Mouse (Mus musculus): ENCODE data around the gene Tenm3. TPM values are rescaled to one million over a fixed set of nuclear protein-coding genes. Genes with fewer than 3 reads are reported as not detected.

Gene Tenm3
- total RNA-seq, 2 experiments from 2014 or later, result 79.3 to 79.7 TPM

DNA sequence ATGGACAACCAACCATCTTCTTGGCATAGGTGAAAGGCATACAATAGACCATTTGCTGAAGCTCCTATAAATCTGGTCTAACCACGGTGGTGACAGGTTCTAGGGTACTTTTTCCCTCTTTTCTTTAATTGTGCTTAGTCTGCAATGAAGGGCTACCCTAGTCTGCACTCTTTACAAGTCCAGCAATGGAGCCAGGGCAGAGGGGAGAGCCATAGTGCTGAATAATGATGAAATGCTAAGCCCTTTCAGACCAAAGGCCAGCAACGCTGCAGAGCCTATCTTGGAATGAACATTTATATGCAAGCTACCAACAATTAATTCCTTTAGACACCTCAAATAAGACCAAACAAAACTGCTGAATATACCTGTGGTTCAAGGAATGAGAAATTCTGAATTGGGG lies 88.8 kb downstream of the Tenm3 start:
- intact Hi-C loops (cut with DNase I), result no loop called here
- no peak for DNase-seq (ENCODE audit: low spot score in 2 of 2)

DNA sequence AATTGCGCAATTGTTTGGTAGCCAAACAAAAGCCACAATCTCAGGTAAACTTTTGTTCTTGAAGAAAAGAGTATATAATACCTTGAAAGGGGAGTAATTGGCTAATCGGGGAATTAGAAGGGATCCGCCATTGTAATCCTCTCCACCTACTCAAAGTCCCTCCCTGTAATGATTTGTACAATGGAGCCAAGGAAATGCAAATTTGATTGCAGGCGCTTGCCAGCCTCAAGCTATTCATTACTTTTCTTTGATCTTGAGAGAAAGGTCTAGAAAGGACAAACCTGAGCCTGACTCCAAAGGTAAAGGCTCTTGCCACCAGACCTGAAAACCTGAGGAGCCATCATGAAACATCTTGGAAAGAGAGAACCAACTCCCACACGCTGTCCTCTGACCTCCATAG lies 91.8 kb downstream of the Tenm3 start:
- intact Hi-C loops (cut with DNase I), result no loop called here
- no peak for DNase-seq (ENCODE audit: low spot score in 2 of 2)

DNA sequence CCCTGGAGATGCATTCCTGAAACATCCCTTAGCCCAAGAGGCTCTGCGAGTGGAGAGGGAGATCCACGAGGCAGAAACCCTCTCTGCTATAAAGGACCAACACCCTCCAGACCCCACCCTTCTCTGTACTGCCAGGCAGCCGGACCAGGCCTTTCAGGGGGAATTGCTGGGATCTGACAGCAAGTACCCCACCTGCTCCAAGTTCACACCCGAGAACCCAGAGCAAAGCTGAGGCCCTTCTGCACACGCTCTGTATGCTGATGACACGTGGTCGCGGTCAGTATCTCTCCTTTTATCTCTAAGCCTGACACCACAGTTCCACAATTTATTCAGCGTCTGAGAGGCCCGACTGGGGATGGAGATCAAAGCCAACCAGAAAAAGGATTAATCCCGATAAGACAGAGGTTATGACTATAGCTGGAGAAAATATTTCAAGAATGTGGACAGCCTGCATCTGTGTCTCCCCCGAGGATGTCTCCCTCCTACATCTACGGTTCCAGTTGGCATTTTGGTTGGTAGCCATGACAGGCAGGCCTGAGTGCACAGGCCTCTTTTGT lies 95.2 kb downstream of the Tenm3 start:
- intact Hi-C loops (cut with DNase I), result no loop called here

DNA sequence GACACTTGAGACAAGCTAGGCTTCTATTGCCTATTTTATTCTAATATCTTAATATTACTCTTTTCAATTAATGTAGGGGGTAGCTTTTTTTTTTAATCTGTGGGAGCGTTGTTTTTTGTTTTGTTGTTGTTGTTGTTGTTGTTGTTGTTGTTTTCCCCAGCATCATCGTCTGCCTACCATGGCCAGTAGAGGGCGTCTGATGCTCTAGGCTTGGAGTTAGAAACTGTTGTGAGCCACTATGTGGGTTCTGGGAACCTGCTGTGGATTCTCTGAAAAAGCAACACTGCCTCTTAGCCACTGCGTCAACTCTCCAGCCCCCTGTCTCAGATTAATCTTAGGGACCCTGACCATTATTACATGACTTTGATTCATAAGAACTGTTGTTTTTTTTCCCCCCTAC lies 99.8 kb downstream of the Tenm3 start:
- intact Hi-C loops (cut with DNase I), result no loop called here
- DNase-seq (ENCODE audit: low spot score in 2 of 2), result no peak

More for the DNA sequence above, 95.2 kb downstream of the Tenm3 start:
- no peak for DNase-seq (ENCODE audit: low spot score in 2 of 2)

DNA sequence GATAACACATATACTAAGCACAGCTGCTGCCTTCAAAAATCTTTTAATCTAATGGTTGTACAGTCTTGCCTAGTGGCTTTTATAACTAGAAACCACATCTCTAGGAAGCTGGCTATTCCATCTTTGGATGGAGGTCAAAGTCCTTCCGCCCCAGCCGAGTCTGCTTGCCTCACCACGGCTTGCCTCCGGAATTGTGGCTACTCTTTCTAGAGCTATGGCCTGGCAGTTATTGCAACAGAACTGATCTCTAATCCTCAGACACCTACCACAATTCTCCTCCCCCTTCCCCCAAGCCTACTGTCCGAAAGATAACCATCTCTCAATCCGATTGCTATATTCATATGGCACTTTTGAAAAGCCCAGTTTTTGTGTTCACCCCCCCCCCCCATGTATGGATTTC lies 101.0 kb downstream of the Tenm3 start:
- intact Hi-C loops (cut with DNase I), result no loop called here
- no peak for DNase-seq (ENCODE audit: low spot score in 2 of 2)

DNA sequence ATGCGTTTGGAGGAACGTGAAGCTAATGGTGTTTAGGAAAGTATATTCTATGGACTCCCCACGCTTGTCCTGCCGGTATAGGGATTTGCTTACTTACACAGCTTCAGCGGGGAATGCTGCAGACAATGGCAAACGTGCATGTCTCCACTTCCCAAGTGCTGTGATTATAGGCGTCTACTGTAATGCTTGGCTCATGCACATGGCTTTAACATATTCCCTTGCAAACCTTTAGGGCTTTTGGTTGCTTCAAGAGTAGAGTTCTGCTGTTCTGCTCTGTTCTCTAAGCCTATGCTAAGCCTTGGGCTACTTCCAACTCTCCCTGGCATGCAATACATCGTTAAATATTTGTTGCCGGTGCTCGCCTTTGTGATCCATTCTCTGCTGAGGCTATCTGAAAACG lies 102.8 kb downstream of the Tenm3 start:
- intact Hi-C loops (cut with DNase I), result no loop called here
- peak in 1 of 2 experiments; percentile 21 for DNase-seq (ENCODE audit: low spot score in 2 of 2)

DNA sequence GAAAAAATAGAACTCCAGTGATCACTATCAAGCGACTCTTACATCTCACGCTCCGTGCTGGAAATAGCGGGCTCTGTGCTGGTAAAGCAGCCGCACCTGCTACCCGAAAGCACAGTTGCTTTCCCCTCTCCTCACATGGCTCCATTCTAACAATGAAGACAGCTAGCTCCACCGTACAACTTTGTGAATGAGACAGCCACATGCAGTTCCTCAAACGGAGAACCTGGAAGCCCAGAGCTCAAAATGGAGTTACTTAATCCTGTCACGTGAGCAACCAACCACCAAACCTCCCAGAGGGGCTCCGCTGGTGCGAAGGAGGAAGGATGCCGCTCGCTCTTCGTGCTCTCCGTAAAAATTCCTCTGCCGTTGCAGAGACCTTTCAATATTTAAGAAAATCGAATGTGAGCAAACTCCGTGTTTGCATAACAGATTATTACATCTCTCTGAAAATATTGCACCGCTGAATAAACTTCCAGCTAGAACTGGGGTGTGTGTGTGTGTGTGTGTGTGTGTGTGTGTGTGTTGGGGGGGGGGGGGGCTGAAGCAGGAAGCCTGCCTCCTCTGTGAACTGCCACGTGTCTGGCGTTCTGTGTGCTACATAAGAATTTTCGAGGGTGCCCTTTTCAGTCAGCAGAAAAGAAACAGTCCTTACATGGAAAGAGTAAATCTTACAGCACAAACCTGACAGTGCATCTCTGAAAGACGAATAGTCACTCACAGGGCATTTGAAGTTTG lies 103.4 kb downstream of the Tenm3 start:
- intact Hi-C loops (cut with DNase I), result no loop called here
- DNase-seq (ENCODE audit: low spot score in 2 of 2), result peak; percentile 24 to 46

DNA sequence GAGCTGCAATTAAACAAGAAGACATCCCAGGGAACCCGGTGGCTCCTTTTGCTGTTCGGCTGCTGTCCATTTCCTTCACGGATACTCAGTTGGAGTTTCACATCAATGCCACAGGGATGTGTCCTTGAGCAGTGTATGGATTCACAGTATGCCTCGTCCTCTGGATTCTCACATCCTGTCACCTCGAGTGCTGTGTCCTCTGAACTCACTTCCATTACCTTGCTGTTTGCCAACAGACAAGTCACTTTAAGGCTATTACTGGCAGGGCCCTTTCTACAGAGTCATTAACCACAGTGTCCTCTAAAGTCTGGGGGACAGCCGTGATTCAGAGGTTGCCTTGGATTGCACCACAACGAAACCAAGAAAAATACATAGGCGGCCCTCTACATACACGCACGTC lies 110.0 kb downstream of the Tenm3 start:
- DNase-seq (ENCODE audit: low spot score in 2 of 2), result no peak
- intact Hi-C loops (cut with DNase I), result no loop called here

DNA sequence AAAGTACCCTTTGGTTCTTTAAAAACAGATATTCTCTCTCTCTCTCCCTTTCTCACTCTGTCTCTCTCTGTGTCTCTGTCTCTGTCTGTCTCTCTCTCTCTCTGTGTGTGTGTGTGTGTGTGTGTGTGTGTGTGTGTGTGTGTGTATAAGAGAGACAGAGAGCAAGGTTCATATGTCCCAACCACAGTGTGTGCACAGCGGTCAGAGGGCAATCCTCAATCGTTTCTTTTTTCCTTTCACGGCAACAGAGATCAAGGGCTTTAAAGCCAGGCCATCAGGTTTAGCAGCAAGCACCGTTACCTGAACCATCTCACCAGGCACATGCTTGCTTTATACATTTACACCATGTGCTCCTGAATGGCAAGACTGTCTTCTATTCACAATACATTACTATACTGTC lies 110.7 kb downstream of the Tenm3 start:
- intact Hi-C loops (cut with DNase I), result no loop called here
- DNase-seq (ENCODE audit: low spot score in 2 of 2), result no peak

DNA sequence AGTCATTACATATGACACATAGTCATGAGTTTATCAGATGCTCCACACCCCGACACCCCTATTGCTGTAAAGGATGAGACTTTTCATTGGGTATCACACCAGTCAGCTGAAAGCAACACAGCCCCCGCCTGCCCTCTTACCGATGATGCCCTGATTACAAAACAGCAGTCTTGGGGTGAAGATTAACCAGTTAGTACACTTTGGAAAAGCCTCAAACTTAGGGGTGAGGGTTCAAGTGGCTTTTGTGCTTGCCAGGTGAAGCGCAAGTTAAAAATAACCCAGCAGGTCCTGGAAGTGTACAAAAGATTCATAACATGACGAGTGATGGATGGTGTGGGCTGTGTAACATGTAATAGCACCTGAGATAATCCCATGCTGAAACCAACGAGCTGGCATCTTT lies 113.0 kb downstream of the Tenm3 start:
- DNase-seq (ENCODE audit: low spot score in 2 of 2), result no peak
- intact Hi-C loops (cut with DNase I), result no loop called here

DNA sequence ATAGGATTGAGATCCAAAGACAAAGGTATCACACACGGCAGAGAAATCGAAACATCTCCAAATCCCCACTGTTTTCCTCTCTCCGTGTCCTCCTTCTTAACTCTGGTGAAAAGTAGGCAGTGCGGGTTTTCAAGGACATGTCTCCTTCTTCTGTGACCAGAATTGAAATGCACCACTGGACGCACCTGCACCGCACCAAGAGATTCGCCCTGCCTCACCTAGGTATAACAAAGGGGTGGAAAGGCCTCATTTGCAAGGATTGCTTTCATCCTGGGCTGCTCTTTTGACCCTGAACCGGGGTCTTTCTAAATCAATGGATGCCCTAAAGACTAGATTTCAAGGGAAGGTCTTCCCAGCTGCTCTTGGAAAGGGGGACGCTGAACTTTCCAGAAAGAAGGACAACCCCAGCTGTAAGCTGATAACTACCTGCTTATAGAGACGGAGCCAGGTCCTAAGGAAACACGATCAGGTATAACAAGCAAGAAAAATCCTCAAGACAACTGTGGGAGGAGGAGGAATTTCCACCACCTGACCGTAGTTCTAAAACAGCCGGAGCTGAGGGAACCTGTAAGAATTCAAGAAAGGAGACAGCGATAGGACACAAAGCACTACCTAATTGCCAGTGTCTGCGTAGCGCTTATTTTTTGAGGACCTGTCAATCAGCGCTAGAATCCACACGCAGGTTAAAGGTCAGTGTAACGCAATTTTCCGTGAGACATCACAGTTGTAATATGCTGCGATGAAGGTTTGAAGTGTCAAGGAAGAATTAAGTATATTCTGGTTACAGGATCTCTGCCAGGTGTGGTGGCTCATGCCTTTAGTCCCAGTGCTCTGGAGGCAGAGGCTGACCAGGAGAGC lies 114.7 kb downstream of the Tenm3 start:
- intact Hi-C loops (cut with DNase I), result no loop called here
- DNase-seq (ENCODE audit: low spot score in 2 of 2), result no peak

DNA sequence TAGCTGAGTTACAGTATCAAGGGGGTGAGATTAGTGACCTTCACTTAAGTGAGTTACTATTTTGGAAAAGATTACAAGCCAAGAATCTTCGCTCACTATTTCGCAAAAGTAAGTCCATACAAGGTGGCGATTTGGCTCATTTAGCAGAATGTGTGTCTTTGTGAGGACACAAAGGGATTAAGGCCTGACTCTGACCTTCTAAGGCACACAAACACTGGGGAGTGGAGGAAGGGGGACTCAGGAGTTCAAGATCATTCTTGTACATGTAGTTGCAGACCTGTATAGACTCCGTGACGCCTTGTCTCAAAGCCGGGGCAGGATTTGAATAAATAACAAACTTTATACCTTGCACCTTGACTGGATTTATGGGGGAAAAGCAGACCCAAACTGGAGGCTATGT lies 115.7 kb downstream of the Tenm3 start:
- intact Hi-C loops (cut with DNase I), result no loop called here
- no peak for DNase-seq (ENCODE audit: low spot score in 2 of 2)

DNA sequence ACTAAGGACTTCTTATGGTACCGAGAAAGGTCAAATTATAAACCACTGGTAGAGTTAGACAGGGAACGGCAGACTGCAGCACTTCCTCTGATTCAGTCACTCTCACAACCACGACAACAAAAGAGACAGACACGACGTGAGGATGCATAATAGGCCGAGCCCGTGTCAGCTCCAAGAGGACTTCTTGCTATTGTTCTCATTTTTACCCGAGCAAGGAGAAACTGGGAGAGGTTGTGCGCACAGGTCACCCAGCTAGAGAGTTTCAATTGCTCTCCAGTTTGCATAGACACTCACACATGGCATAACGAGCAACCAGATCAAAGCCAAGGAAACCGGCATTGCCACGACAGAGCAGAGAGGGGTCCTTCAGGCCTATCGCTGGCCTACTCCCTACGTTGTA lies 121.0 kb downstream of the Tenm3 start:
- DNase-seq (ENCODE audit: low spot score in 2 of 2), result no peak
- intact Hi-C loops (cut with DNase I), result no loop called here

DNA sequence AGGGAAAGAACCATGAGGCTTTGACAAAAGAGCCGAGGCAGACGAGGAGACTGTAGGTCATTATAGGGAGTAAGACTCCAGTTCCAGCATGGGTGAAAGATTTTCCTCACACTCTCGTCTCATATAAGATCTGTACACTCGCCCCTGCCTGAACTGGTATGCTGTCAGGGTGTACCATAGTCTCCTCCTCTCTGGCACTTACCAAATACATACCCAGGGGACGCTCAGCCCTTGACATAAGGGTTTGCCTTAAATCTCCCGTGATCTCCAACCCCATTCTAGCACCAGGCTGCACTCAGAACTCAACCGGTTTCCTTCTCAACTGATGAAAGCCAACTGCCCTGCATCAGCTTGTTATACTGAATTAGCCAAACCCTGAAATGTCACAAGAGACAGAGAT lies 121.4 kb downstream of the Tenm3 start:
- intact Hi-C loops (cut with DNase I), result no loop called here
- no peak for DNase-seq (ENCODE audit: low spot score in 2 of 2)

DNA sequence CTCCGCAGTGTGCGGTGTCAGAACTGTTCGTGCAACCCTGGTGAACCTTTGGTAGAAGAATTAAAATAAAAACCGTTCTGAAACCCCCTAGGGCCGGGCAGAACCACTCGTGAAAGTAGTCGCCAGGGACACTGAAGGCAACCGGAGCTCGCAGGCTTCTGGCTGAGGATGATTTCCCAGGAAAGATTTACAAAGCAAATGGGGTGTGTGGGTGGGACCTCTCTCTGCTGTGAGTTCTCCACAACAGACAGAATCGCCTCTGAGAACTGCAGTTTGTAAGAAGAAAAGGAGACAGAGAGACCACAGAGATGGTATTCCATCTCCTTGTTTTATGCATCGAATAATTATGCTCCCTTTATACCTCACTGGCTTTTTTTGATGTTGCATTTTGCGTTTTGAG lies 122.4 kb downstream of the Tenm3 start:
- intact Hi-C loops (cut with DNase I), result no loop called here

DNA sequence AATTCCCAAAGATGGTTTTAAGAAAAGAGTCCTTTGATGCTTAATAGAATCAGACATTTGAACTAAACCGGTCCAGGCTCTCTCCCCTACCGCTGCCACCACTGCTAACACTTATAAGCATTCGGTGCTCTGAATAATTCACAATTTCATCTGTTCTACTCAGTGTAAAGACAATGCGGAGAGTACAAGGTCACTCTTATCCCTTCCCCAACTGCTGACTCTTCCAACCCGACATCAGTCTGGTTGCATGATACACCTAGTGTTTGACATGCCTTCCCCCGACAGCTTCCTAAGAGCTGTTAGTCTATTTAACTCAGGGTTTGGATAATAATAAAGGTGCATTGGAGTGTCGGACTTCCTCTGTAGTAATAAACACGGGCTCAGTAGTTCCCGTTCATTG lies 128.1 kb downstream of the Tenm3 start:
- no peak for DNase-seq (ENCODE audit: low spot score in 2 of 2)
- intact Hi-C loops (cut with DNase I), result no loop called here

More for the DNA sequence above, 122.4 kb downstream of the Tenm3 start:
- peak; percentile 13 to 24 for DNase-seq (ENCODE audit: low spot score in 2 of 2)

DNA sequence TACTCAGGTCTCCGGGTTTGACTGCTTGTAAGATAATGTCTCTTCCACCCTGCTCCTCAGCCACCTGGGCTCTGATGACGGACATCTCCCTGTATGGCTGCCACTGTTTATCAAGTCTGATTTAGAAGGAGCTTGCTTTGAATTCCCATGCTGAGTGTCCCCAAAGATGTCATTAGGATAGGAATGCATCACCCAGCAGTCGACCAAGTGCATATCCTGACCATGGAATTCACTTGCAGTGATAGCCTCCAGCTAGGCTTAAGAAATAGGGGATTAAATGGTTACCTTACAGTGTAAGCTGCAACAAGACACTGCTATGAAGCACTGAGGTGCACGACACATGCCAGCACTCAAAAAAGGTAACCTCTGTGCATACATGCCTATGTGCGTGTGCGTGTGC lies 137.1 kb downstream of the Tenm3 start:
- intact Hi-C loops (cut with DNase I), result no loop called here
- DNase-seq (ENCODE audit: low spot score in 2 of 2), result no peak

DNA sequence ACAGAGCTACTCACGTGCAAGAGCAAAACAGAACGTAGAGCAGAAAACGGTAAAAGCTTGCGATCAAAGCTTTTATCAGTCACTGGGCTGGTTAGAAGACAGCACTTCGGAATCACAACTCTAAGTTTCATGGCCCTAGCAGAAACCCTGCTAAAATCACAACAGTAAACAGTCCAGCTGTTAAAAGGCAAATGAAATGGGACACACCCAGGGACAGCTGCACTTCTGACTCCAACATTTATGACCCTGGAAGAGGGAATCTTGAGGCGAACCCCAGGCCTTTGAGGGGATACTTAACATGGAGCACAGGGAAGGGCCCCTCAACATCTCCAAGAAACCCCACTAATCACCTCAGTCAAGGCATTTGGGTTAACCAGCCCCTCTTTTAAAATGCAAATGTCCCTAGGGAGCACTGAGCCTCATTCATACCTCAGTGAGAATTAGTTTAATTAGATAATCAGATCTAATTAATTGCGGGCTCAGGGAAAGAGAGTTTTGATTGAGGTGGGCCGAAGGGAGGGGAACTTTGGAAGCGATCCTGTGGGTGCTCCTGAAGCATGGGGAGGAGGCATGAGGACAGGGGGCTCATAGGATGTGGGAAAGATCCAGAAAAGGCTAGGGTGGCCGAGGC lies 138.8 kb downstream of the Tenm3 start:
- no peak for DNase-seq (ENCODE audit: low spot score in 2 of 2)
- intact Hi-C loops (cut with DNase I), result no loop called here

DNA sequence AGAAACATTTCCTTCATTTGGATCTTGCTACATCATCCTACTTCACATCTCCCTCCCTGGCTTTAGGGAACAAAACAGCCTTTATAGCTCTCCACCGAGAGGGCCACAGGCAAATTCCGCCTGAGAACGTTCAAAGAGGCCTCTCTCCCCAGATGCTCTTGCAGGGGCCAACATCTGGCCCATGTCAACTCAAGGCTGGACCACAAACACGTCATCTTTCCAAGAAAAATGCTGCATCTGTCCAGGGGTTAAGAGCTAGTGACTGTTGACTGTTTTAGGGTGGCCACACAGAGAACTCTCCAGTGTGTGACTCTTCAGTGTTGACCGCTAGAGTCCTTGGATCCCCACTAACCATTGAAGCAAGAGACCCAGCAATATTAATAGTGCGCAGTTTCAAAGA lies 139.3 kb downstream of the Tenm3 start:
- DNase-seq (ENCODE audit: low spot score in 2 of 2), result no peak
- intact Hi-C loops (cut with DNase I), result no loop called here

DNA sequence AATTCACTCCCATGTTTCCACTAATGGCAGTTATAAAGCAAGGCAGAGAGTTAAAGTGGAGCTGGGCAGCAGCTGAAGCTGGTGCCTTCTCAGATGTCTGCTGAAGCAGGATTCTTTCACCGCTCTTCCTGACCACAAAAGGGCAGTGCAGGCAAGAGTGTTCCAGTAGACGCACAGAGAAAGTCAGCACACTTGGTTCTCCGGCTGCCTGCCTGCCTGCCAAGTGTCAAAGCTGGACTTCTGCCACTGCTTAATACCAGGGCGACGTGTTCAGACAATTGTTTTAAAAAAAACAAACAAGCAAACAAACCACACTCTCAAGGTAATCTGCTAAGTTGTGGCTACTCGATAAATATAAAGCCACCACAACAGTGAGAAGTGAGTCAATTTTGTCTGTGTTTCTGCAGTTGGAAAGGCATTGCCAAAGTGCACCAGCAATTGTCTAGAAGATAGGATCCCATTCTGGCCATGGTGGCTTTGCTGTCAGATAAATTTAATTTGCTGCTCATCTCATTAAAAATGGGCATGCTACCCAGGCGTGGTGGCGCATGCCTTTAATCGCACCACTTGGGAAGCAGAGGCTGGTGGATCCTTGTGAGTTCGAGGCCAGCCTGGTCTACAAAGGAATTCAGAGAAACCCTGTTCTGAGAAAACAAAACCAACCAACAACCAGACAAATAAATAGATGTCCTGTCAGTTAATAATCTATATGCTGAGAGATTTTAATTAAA lies 152.9 kb downstream of the Tenm3 start:
- intact Hi-C loops (cut with DNase I), result no loop called here
- DNase-seq (ENCODE audit: low spot score in 2 of 2), result no peak
